Comparison of ENCODE assay signal across 14 mouse cellular contexts in genomic region chr19:46558631-46559030, GRCm38 (mm10). TPM values are rescaled to one million over a fixed set of nuclear protein-coding genes. Genes with fewer than 3 reads are reported as not detected.
DNase-seq lines count a peak whose midpoint lies in the region; ATAC-seq and TF ChIP-seq lines count a peak whose summit lies in the region.
"Had no signal": no experiment of that assay in that cellular context is flagged by ENCODE, and none has a peak within 500 bp of the region (broad histone marks: within the 10 kb centered on the region; RNA-seq: fewer than 3 reads in every experiment).

No protein-coding gene starts in this region.

- H3K4me1 ChIP-seq in stomach, postnatal 0 days (replicated peaks; ENCODE audit: control insufficient read depth, insufficient read depth), result no peaks in the 10 kb centered on the region
- peaks cover 11% of the 10 kb centered on the region for H3K4me1 ChIP-seq in thymus, adult 2 months (replicated peaks; ENCODE audit: control insufficient read depth, insufficient read depth, low read length)

- H3K9ac ChIP-seq in stomach, postnatal 0 days (ENCODE audit: low read length), result no peak overlapping the region
- H3K9ac ChIP-seq: hindbrain, embryonic 15.5 days; limb, embryonic 12.5 days; lung, embryonic 15.5 days; neural tube, embryonic 12.5 days had no signal

- 0 out of 2 replicates have a peak, but pooled peaks have one; percentile 21 for ATAC-seq in stomach, postnatal 0 days (ENCODE audit: low FRiP score, low TSS enrichment)

- H3K9me3 ChIP-seq in stomach, postnatal 0 days (ENCODE audit: control insufficient read depth, low read length), result no peaks in the 10 kb centered on the region
- H3K9me3 ChIP-seq: hindbrain, embryonic 15.5 days; limb, embryonic 12.5 days; lung, embryonic 15.5 days; neural tube, embryonic 12.5 days had no signal

- no peak overlapping the region for H3K4me3 ChIP-seq in stomach, postnatal 0 days (ENCODE audit: low read depth, low read length)
- no peak overlapping the region for H3K4me3 ChIP-seq in thymus, adult 2 months (ENCODE audit: control insufficient read depth, insufficient read depth, low read length)
- H3K4me3 ChIP-seq: hindbrain, embryonic 15.5 days; limb, embryonic 12.5 days; lung, embryonic 15.5 days; neural tube, embryonic 12.5 days had no signal

- H3K27me3 ChIP-seq in stomach, postnatal 0 days (ENCODE audit: control insufficient read depth, insufficient read depth, low read length), result no peaks in the 10 kb centered on the region
- H3K27me3 ChIP-seq in thymus, adult 2 months (ENCODE audit: control insufficient read depth, insufficient read depth, low read length), result no peaks in the 10 kb centered on the region
- H3K27me3 ChIP-seq: hindbrain, embryonic 15.5 days; limb, embryonic 12.5 days; lung, embryonic 15.5 days; neural tube, embryonic 12.5 days had no signal

- TF ChIP-seq CTCF in stomach, postnatal 0 days (IDR thresholded peaks at IDR 0.05; ENCODE audit: low read depth), result no peak
- no peak for TF ChIP-seq CTCF in thymus, adult 2 months (IDR thresholded peaks at IDR 0.05; ENCODE audit: borderline replicate concordance, control insufficient read depth, extremely low read depth, insufficient read depth, low read length, poor library complexity)

- WGBS in stomach, postnatal 0 days, result 68% methylated on average over 12 of the region's 12 CpGs
- WGBS in thymus, adult 2 months, result 91% methylated on average over 12 of the region's 12 CpGs

- peak; percentile 18 for DNase-seq in urinary bladder, postnatal 14 days (ENCODE audit: low spot score)
- no peak for DNase-seq in urinary bladder, adult 2 months (ENCODE audit: low spot score)
- peak; percentile 65 to 71 for DNase-seq in cerebellum, postnatal 10 days
- peak; percentile 29 to 71 for DNase-seq in kidney, postnatal 25 days
- DNase-seq in stomach, postnatal 0 days (ENCODE audit: low spot score), result peak; percentile 48
- DNase-seq in testis, postnatal 10 days (ENCODE audit: low spot score), result no peak
- DNase-seq in thymus, adult 2 months, result no peak
- no peak for DNase-seq in ovary, postnatal 14 days (ENCODE audit: low spot score)
- DNase-seq: adrenal gland, postnatal 10 days; midbrain, embryonic 14.5 days had no signal

- H3K27ac ChIP-seq in stomach, postnatal 0 days (replicated peaks), result no peak overlapping the region
- no peak overlapping the region for H3K27ac ChIP-seq in thymus, adult 2 months (ENCODE audit: control insufficient read depth, insufficient read depth, low read length)
- H3K27ac ChIP-seq: hindbrain, embryonic 15.5 days; limb, embryonic 12.5 days; lung, embryonic 15.5 days; neural tube, embryonic 12.5 days had no signal

- no peak for TF ChIP-seq EP300 in stomach, postnatal 0 days (optimal IDR thresholded peaks at IDR 0.05)

- no peaks in the 10 kb centered on the region for H3K36me3 ChIP-seq in stomach, postnatal 0 days (ENCODE audit: control insufficient read depth, insufficient read depth, low read length)
- no peaks in the 10 kb centered on the region for H3K36me3 ChIP-seq in thymus, adult 2 months (ENCODE audit: control insufficient read depth, insufficient read depth, low read length)

- TF ChIP-seq POLR2A in thymus, adult 2 months (IDR thresholded peaks at IDR 0.05; ENCODE audit: control insufficient read depth, extremely low read depth, insufficient read depth, low read length, poor library complexity), result no peak

- no peak overlapping the region for H3K4me2 ChIP-seq in stomach, postnatal 0 days (replicated peaks; ENCODE audit: low read depth)
- H3K4me2 ChIP-seq: hindbrain, embryonic 15.5 days; limb, embryonic 12.5 days; lung, embryonic 15.5 days; neural tube, embryonic 12.5 days had no signal

RNA-seq across cellular contexts. Expression of gene Arl3, which starts 14.4 kb away (rescaled TPM):
- polyA plus RNA-seq in urinary bladder, adult 2 months (2012; rRNA removed), result 93.7 and 103 TPM in 2 replicates
- 39.6 and 41.6 TPM in 2 replicates for polyA plus RNA-seq in stomach, postnatal 0 days (2015; fragmentation: Nextera tagmentation; extraction: Ambion mirVana)
- 17.0 and 21.6 TPM in 2 replicates for polyA plus RNA-seq in thymus, adult 2 months (2012; rRNA removed)

RNA-seq across cellular contexts. Expression of gene Sfxn2, which starts 14.5 kb away (rescaled TPM):
- 5.8 and 7.5 TPM in 2 replicates for polyA plus RNA-seq in urinary bladder, adult 2 months (2012; rRNA removed)
- polyA plus RNA-seq in stomach, postnatal 0 days (2015; fragmentation: Nextera tagmentation; extraction: Ambion mirVana), result 9.4 and 10.0 TPM in 2 replicates
- polyA plus RNA-seq in thymus, adult 2 months (2012; rRNA removed), result 5.6 and 6.5 TPM in 2 replicates

RNA-seq across cellular contexts. Expression of gene Wbp1l, which starts 40.3 kb away (rescaled TPM):
- polyA plus RNA-seq in urinary bladder, adult 2 months (2012; rRNA removed), result 60.0 and 70.2 TPM in 2 replicates
- polyA plus RNA-seq in stomach, postnatal 0 days (2015; fragmentation: Nextera tagmentation; extraction: Ambion mirVana), result 31.2 and 32.9 TPM in 2 replicates
- 77.0 and 87.8 TPM in 2 replicates for polyA plus RNA-seq in thymus, adult 2 months (2012; rRNA removed)

RNA-seq across cellular contexts. Expression of gene Trim8, which starts 57.1 kb away (rescaled TPM):
- polyA plus RNA-seq in urinary bladder, adult 2 months (2012; rRNA removed), result 17.2 and 25.2 TPM in 2 replicates
- 15.1 and 16.4 TPM in 2 replicates for polyA plus RNA-seq in stomach, postnatal 0 days (2015; fragmentation: Nextera tagmentation; extraction: Ambion mirVana)
- 57.9 and 78.2 TPM in 2 replicates for polyA plus RNA-seq in thymus, adult 2 months (2012; rRNA removed)

Comparison
In these comparisons a context has a peak if more than half of its experiments do, and no peak if none do; other contexts are left out.
1. DNase-seq: peak in urinary bladder, postnatal 14 days (single experiment), cerebellum, postnatal 10 days (2 of 2), kidney, postnatal 25 days (2 of 2) and stomach, postnatal 0 days (single experiment); none in urinary bladder, adult 2 months (single experiment), testis, postnatal 10 days (single experiment), thymus, adult 2 months (single experiment) and ovary, postnatal 14 days (single experiment).